Mouse (Mus musculus) left cerebral cortex, adult 2 months (tissue): ENCODE measurements around the gene Olfml1. TPM values are rescaled to one million over a fixed set of nuclear protein-coding genes. Genes with fewer than 3 reads are reported as not detected.

Experiments used
- DNase-seq, 2 experiments: peaks; one replicate each; pipeline ENCODE4 v3.0.0; 2021 to 2022; ENCODE audit warnings: low spot score in 2 of 2, mixed read lengths in 1 of 2; ENCODE audit errors: extremely low spot score in 1 of 2
- H3K27ac ChIP-seq: fragments of 200-600 bp; 2 replicates; pipeline ENCODE4 v1.8.1; 2022
- H3K4me3 ChIP-seq: fragments of 200-600 bp; 2 replicates; pipeline ENCODE4 v1.8.1; 2022
- CTCF ChIP-seq: fragments of 200-600 bp; IDR thresholded peaks from 2 replicates; pipeline ENCODE4 v1.8.1; 2022; ENCODE audit warnings: antibody characterized with exemption, mild to moderate bottlenecking, moderate library complexity
- intact Hi-C: fragments of 180-260 bp; cut with DNase I; formaldehyde crosslinking; loops from one replicate; pipeline ENCODE4 v1.15.1; 2025
- total RNA-seq, 2 experiments: library from RNA; stranded (reverse); gene quantifications; 2 replicates each; pipeline ENCODE4 v1.2.3; 2021

The Olfml1 gene
- total RNA-seq, 2 experiments from 2014 or later = 8.3 to 9.2 TPM

DNA sequence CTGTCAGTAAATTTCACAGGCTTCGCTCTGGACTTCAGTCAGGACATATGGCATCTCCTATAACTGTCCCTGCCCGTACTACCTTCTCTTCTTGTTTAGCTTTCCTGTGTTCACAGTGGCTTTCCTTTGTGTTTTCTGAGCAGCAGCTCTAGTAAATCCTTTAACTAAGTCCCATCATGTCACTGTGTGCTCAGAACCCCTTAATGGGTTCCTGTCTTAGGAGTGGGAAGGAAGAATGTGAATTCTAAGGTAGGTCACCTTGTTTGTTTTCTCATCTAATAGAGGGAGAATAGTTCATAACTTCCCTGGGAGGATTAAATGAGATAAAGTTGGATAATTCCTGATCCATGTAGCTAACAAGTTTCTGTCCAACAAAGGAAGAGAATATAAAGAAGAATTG is 57.8 kb downstream of the Olfml1 start, which contains the start of gene 5330417H12Rik:
5330417H12Rik (minus strand) TSS at position 101 of the 400 bp plus-strand sequence.
- no peak for DNase-seq
- intact Hi-C loops = no loop called here
- no peak for TF ChIP-seq CTCF
- no peak within 1 kb of the TSS for H3K27ac ChIP-seq
- H3K4me3 ChIP-seq = no peak within 1 kb of the TSS

DNA sequence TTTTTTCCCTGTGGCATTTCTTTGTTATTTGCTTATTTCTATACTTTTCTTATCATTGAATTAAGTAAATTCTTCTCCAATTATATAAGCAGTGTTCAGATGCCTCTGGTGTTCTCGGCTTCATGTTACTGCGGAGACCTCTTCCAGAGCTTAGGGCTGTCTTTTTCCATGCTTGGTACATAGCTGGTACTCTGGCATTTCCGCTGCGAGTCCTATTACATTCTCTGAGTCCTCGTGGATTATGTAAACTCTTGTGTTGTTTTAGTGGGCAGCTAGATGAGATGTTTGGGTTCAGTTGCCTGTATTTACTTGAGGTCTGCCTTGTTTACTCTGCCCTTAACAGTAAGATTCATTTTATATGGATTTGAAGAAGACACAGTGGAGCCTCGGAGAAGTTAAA is 58.5 kb downstream of the Olfml1 start:
- Histone ChIP-seq H3K4me3 (no peak overlapping the region), H3K27ac (no peak overlapping the region)
- no peak for TF ChIP-seq CTCF
- intact Hi-C loops = no loop called here
- DNase-seq = no peak

DNA sequence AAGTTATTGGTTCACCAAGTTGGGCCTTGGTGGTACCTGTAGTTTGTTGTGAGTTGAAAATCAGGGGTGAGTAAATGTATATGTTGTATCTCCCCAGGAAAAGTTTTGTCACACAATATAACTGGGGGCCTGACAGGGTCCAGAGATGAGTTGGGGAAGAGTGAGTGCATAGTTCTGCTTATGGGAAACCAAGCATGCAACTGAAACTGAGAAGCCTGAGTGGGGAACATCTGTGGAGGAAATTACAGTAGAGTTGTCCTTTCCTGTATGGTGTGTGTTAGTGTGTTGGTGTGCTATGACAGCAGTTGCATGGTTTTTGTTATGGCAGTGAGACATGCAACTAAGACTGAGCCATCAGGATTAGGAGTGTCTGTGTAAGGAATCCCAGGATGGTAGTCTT is 61.1 kb downstream of the Olfml1 start:
- TF ChIP-seq CTCF = no peak
- no peak overlapping the region for H3K4me3 ChIP-seq
- no peak overlapping the region for H3K27ac ChIP-seq
- DNase-seq = no peak
- intact Hi-C loops = no loop called here

DNA sequence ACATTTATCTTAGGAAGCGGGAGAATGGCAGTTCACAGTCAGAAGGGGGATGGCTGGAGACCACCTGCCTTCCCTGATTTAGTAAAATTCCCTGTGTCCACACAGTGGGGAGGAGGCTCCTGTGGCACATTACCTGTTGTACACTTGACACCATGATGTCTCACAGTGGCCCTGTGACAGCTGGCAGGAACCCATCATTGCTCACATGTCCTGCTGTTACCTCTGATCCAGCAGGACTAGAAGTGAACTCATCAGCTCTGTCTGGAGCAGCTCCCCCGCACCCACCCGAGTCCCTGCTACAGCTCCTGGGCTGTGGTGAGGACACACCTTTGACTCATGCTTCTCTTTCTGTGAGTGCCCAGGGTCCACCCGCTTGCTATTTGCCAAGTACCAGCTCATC is 66.0 kb downstream of the Olfml1 start:
- H3K27ac ChIP-seq = no peak overlapping the region
- intact Hi-C loops = no loop called here
- H3K4me3 ChIP-seq = no peak overlapping the region
- no peak for TF ChIP-seq CTCF
- DNase-seq = no peak

DNA sequence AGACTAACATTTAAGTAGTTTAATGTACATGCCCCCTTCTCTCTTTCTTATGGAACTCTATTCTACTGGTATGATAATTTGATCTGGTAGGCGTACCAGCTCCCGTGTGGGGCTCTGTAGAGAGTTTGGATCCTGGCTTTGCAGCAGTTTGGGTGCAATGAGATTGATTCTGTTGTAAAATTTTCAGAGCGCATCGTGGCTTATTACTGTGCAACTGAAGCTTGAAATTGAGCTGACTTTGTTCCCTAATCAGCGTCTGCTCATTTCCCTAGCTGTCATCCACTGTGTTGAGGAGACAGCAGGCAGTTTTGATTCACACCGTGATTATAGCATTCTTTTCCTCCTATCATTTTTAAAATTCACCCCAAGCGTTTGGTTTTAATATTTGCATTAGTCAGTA is 70.2 kb downstream of the Olfml1 start:
- no peak for DNase-seq
- no peak for TF ChIP-seq CTCF
- Histone ChIP-seq H3K27ac (no peak overlapping the region), H3K4me3 (no peak overlapping the region)
- intact Hi-C loops = no loop called here

DNA sequence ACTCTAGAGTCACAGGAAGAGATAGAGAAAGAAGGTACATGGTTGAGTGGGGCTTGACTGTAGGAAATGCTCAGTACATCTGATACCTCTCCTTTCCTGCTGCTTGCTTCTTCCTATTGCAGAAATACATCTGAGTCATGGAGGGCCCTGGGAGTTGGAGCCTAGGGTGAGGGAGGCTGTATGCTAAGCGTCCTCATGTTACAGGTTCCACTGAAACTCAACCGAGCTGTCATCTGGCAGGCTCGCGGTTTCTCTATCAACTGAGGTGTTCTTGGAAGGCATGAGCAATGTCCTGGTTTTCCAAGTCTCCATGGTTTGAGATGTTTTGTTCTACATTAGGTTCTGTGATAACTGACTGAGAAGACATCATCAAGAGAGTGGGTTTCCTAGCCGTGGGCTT is 70.8 kb downstream of the Olfml1 start:
- intact Hi-C loops = no loop called here
- Histone ChIP-seq H3K4me3 (no peak overlapping the region), H3K27ac (no peak overlapping the region)
- no peak for TF ChIP-seq CTCF
- DNase-seq = no peak

Other genes with a start within 250 kb of the Olfml1 start
- 10 to 100 TPM in 1 of 2 experiments, 1 to 10 TPM in 1; 8.3 to 10.8 TPM for gene Syt9, start 196.7 kb upstream of the Olfml1 start, total RNA-seq
- gene Ppfibp2, start 27.8 kb downstream of the Olfml1 start, total RNA-seq = 1 to 10 TPM; 6.9 TPM
- gene 5330417H12Rik, start 57.7 kb downstream of the Olfml1 start, total RNA-seq = not detected
- gene Cyb5r2, start 190.6 kb downstream of the Olfml1 start, total RNA-seq = not detected
- gene Ovch2, start 233.8 kb downstream of the Olfml1 start, total RNA-seq = not detected
- not detected for gene Olfr467, start 244.8 kb downstream of the Olfml1 start, total RNA-seq